ENCODE assay signal across 9 mouse cellular contexts in genomic region chr13:95778761-95779161, GRCm38 (mm10).
DNase-seq lines count a peak whose midpoint lies in the region; ATAC-seq and TF ChIP-seq lines count a peak whose summit lies in the region.
"Had no signal": no experiment of that assay in that cellular context is flagged by ENCODE, and none has a peak within 500 bp of the region (broad histone marks: within the 10 kb centered on the region; RNA-seq: fewer than 3 reads in every experiment).

No protein-coding gene starts in this region.

- H3K36me3 ChIP-seq in hindbrain, embryonic 11.5 days (ENCODE audit: control insufficient read depth, insufficient read depth, low read length): no peaks in the 10 kb centered on the region
- H3K36me3 ChIP-seq in hindbrain, postnatal 0 days (ENCODE audit: insufficient read depth, low read length): no peaks in the 10 kb centered on the region
- H3K36me3 ChIP-seq in intestine, embryonic 16.5 days (ENCODE audit: control insufficient read depth, insufficient read depth, low read length): no peaks in the 10 kb centered on the region
- H3K36me3 ChIP-seq: G1E had no signal

- no peak for TF ChIP-seq CTCF in hindbrain, postnatal 0 days (IDR thresholded peaks at IDR 0.05; ENCODE audit: low read depth)

- H3K4me3 ChIP-seq in hindbrain, embryonic 11.5 days (ENCODE audit: low read depth, low read length): no peak overlapping the region
- no peak overlapping the region for H3K4me3 ChIP-seq in hindbrain, postnatal 0 days (ENCODE audit: low read length)
- no peak overlapping the region for H3K4me3 ChIP-seq in intestine, embryonic 16.5 days (ENCODE audit: low read length)

- H3K4me1 ChIP-seq in hindbrain, embryonic 11.5 days (replicated peaks; ENCODE audit: control insufficient read depth, insufficient read depth, low read length): peaks cover 7% of the 10 kb centered on the region
- H3K4me1 ChIP-seq in hindbrain, postnatal 0 days (ENCODE audit: insufficient read depth, low read length): no peaks in the 10 kb centered on the region; the same call in 1 of the 2 replicates
- H3K4me1 ChIP-seq in intestine, embryonic 16.5 days (ENCODE audit: control insufficient read depth, insufficient read depth, low read length): peaks cover 29% of the 10 kb centered on the region

- no peaks in the 10 kb centered on the region for H3K27me3 ChIP-seq in hindbrain, embryonic 11.5 days (ENCODE audit: control insufficient read depth, insufficient read depth, low read length)
- H3K27me3 ChIP-seq in hindbrain, postnatal 0 days (ENCODE audit: insufficient read depth, low read length): no peaks in the 10 kb centered on the region
- H3K27me3 ChIP-seq in intestine, embryonic 16.5 days (replicated peaks; ENCODE audit: control insufficient read depth, insufficient read depth, low read length): no peaks in the 10 kb centered on the region

- no peak overlapping the region for H3K27ac ChIP-seq in hindbrain, embryonic 11.5 days (ENCODE audit: low read depth, low read length)
- H3K27ac ChIP-seq in hindbrain, postnatal 0 days: no peak overlapping the region
- H3K27ac ChIP-seq in intestine, embryonic 16.5 days (ENCODE audit: low read length): no peak overlapping the region

- no peaks in the 10 kb centered on the region for H3K9me3 ChIP-seq in hindbrain, embryonic 11.5 days (ENCODE audit: control insufficient read depth, low read length)
- H3K9me3 ChIP-seq in hindbrain, postnatal 0 days (ENCODE audit: low read length): no peaks in the 10 kb centered on the region
- H3K9me3 ChIP-seq in intestine, embryonic 16.5 days (ENCODE audit: control insufficient read depth, low read length): no peaks in the 10 kb centered on the region
- H3K9me3 ChIP-seq: G1E had no signal

- peak; percentile 36 for DNase-seq in hindbrain, embryonic 11.5 days (ENCODE audit: low spot score)
- no peak for DNase-seq in hindbrain, postnatal 0 days (ENCODE audit: low spot score)
- peak; percentile 65 for DNase-seq in embryo, embryonic 10.5 days (ENCODE audit: low spot score)
- DNase-seq in gonadal fat pad, adult 2 months (ENCODE audit: low read depth): peak; percentile 12
- peak; percentile 74 for DNase-seq in lung, postnatal 36 days
- no peak for DNase-seq in adrenal gland, postnatal 4 days (ENCODE audit: low spot score in 2 of 2)
- DNase-seq in thymus, postnatal 14 days: no peak

- H3K4me2 ChIP-seq in hindbrain, embryonic 11.5 days (replicated peaks; ENCODE audit: low read depth, low read length): no peak overlapping the region
- no peak overlapping the region for H3K4me2 ChIP-seq in hindbrain, postnatal 0 days (ENCODE audit: low read depth, low read length)
- no peak overlapping the region for H3K4me2 ChIP-seq in intestine, embryonic 16.5 days (ENCODE audit: low read depth, low read length)

- no peak overlapping the region for H3K9ac ChIP-seq in hindbrain, embryonic 11.5 days (ENCODE audit: low read depth, low read length)
- H3K9ac ChIP-seq in hindbrain, postnatal 0 days (replicated peaks; ENCODE audit: low read length): no peak overlapping the region
- no peak overlapping the region for H3K9ac ChIP-seq in intestine, embryonic 16.5 days (ENCODE audit: low read depth, low read length)

- ATAC-seq in hindbrain, embryonic 11.5 days (ENCODE audit: low FRiP score): no peak
- no peak for ATAC-seq in hindbrain, postnatal 0 days
- no peak for ATAC-seq in intestine, embryonic 16.5 days

- WGBS in hindbrain, embryonic 11.5 days: 67% methylated on average over 9 of the region's 9 CpGs
- WGBS in hindbrain, postnatal 0 days: 76% methylated on average over 9 of the region's 9 CpGs
- 50% methylated on average over 9 of the region's 9 CpGs for WGBS in intestine, embryonic 16.5 days

Comparison
In these comparisons a context has a peak if more than half of its experiments do, and no peak if none do; other contexts are left out.
1. DNase-seq: peak in hindbrain, embryonic 11.5 days (single experiment), embryo, embryonic 10.5 days (single experiment), gonadal fat pad, adult 2 months (single experiment) and lung, postnatal 36 days (single experiment); none in hindbrain, postnatal 0 days (single experiment), adrenal gland, postnatal 4 days (0 of 2) and thymus, postnatal 14 days (single experiment).